In genomic region chr4:44066891-44067290, GRCm38 (mm10) we compare ENCODE assay signal across 14 mouse cellular contexts. TPM values are rescaled to one million over a fixed set of nuclear protein-coding genes. Genes with fewer than 3 reads are reported as not detected.
DNase-seq lines count a peak whose midpoint lies in the region; ATAC-seq lines count a peak whose summit lies in the region.
"Had no signal": no experiment of that assay in that cellular context is flagged by ENCODE, and none has a peak within 500 bp of the region (broad histone marks: within the 10 kb centered on the region; RNA-seq: fewer than 3 reads in every experiment).

No protein-coding gene starts in this region.

- H3K4me2 ChIP-seq in kidney, embryonic 16.5 days (replicated peaks; ENCODE audit: low read depth, low read length) = no peak overlapping the region
- peak overlapping the region; percentile 39; the same call in 1 of the 2 replicates for H3K4me2 ChIP-seq in liver, embryonic 13.5 days
- H3K4me2 ChIP-seq: limb, embryonic 13.5 days; midbrain, embryonic 15.5 days had no signal

- no peak overlapping the region for H3K9ac ChIP-seq in kidney, embryonic 16.5 days (replicated peaks; ENCODE audit: low read length)
- no peak overlapping the region for H3K9ac ChIP-seq in liver, embryonic 13.5 days
- H3K9ac ChIP-seq: limb, embryonic 13.5 days; midbrain, embryonic 15.5 days had no signal

- DNase-seq in kidney, adult 11 months = peak; percentile 52
- peak; percentile 72 for DNase-seq in lung, postnatal 36 days
- DNase-seq in lung, postnatal 14 days = no peak
- no peak for DNase-seq in liver, embryonic 13.5 days
- no peak for DNase-seq in cerebellum, postnatal 14 days
- DNase-seq: adrenal gland, postnatal 25 days; cerebellum, postnatal 25 days; gastrocnemius, postnatal 14 days; right cerebral cortex, postnatal 14 days had no signal

- no peaks in the 10 kb centered on the region for H3K36me3 ChIP-seq in kidney, embryonic 16.5 days (ENCODE audit: insufficient read depth, low read length)
- peaks cover 11% of the 10 kb centered on the region for H3K36me3 ChIP-seq in liver, embryonic 13.5 days
- H3K36me3 ChIP-seq: midbrain, embryonic 15.5 days had no signal

- WGBS in kidney, embryonic 16.5 days = 80% methylated on average over 6 of the region's 6 CpGs
- WGBS in liver, embryonic 13.5 days (ENCODE audit: insufficient replicate concordance) = 76% methylated on average over 6 of the region's 6 CpGs

- H3K9me3 ChIP-seq in kidney, embryonic 16.5 days (ENCODE audit: low read length) = no peaks in the 10 kb centered on the region
- no peaks in the 10 kb centered on the region for H3K9me3 ChIP-seq in liver, embryonic 13.5 days (replicated peaks)
- H3K9me3 ChIP-seq: embryonic facial prominence, embryonic 10.5 days; limb, embryonic 13.5 days; midbrain, embryonic 15.5 days had no signal

- H3K4me1 ChIP-seq in kidney, embryonic 16.5 days (ENCODE audit: insufficient read depth, low read length) = peaks cover 14% of the 10 kb centered on the region
- peaks cover 63% of the 10 kb centered on the region for H3K4me1 ChIP-seq in liver, embryonic 13.5 days (replicated peaks)

- no peak overlapping the region for H3K4me3 ChIP-seq in kidney, embryonic 16.5 days (ENCODE audit: low read length)
- peak overlapping the region; percentile 35 for H3K4me3 ChIP-seq in liver, embryonic 13.5 days (replicated peaks)
- H3K4me3 ChIP-seq: embryonic facial prominence, embryonic 10.5 days; limb, embryonic 13.5 days; midbrain, embryonic 15.5 days had no signal

- H3K27me3 ChIP-seq in kidney, embryonic 16.5 days (ENCODE audit: insufficient read depth, low read length) = no peaks in the 10 kb centered on the region
- no peaks in the 10 kb centered on the region for H3K27me3 ChIP-seq in liver, embryonic 13.5 days
- H3K27me3 ChIP-seq: limb, embryonic 13.5 days; midbrain, embryonic 15.5 days had no signal

- ATAC-seq in kidney, embryonic 16.5 days (ENCODE audit: low FRiP score, low TSS enrichment) = no peak
- no peak for ATAC-seq in liver, embryonic 13.5 days (ENCODE audit: low read depth)
- no peak for ATAC-seq in monocyte, adult 5-6 weeks (replicated peaks; ENCODE audit: insufficient number of reproducible peaks, low FRiP score, low TSS enrichment, poor library complexity, severe bottlenecking)
- ATAC-seq: midbrain, embryonic 15.5 days had no signal

- no peak overlapping the region for H3K27ac ChIP-seq in kidney, embryonic 16.5 days (ENCODE audit: low read length)
- H3K27ac ChIP-seq in liver, embryonic 13.5 days = peak overlapping the region; percentile 71
- H3K27ac ChIP-seq: embryonic facial prominence, embryonic 10.5 days; limb, embryonic 13.5 days; midbrain, embryonic 15.5 days had no signal

RNA-seq across cellular contexts. Expression of gene Gne, which starts 17.1 kb away (rescaled TPM):
- 26.4 and 26.6 TPM in 2 replicates for polyA plus RNA-seq in kidney, embryonic 16.5 days (2015; fragmentation: Nextera tagmentation; extraction: Ambion mirVana)
- polyA plus RNA-seq in liver, embryonic 13.5 days (2015; fragmentation: Nextera tagmentation; extraction: Ambion mirVana) = 26.2 and 32.1 TPM in 2 replicates
- total RNA-seq in monocyte, adult 5-6 weeks (2017) = 12.7 to 24.4 TPM (median 19.1 TPM) in 3 replicates

Comparison
In these comparisons a context has a peak if more than half of its experiments do, and no peak if none do; other contexts are left out.
1. DNase-seq: peak in kidney, adult 11 months (single experiment) and lung, postnatal 36 days (single experiment); none in lung, postnatal 14 days (single experiment), liver, embryonic 13.5 days (single experiment) and cerebellum, postnatal 14 days (0 of 2).